Mouse (Mus musculus): ENCODE data around the gene Art3.
"Not testable (repeated sequence)": the region's sequence is repeated elsewhere in the genome, so short reads cannot be mapped to it uniquely, and the experiment has no call there.

Gene Art3

DNA sequence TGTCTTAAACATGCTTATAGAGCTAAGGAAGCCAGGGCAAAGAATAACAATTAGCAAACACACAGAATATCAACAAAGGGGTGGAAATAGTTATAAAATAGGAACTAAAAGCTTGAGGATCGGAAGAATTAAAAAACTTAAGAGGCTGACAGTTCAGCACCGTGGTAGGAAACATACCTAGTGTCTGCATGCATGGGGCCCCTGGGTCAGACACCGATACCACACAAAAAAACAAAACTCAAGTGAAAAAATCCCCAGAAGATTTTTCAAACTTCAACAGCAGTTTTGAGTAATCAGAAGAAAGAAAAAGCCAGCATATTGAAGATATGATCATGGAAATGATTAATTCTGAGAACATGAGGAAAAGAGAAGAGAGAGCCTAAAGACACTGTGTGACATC is 5.1 kb downstream of the Art3 start:
- in situ Hi-C loops (cut with MboI, MseI): no loop called here

DNA sequence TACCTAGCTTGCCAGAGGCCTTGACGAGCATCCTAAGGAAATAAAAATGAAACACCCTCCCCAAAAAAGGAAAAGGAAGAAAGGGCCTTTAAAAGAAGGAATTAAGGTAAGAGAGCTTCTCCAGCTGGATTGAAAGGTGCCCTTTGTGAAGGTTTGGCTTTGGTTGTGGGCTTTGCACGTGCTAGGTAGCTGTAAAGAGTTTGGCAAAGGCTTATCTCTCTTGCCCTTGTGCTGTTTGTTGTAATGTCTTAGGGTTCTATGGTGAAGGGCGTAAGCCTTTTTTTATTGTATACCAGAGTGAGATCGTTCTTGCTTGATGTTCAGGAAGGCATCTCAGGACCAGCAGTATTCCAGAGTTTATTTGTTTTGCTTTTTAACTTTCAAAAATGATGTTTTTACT is 9.0 kb downstream of the Art3 start:
- in situ Hi-C loops (cut with MboI, MseI): no loop called here

DNA sequence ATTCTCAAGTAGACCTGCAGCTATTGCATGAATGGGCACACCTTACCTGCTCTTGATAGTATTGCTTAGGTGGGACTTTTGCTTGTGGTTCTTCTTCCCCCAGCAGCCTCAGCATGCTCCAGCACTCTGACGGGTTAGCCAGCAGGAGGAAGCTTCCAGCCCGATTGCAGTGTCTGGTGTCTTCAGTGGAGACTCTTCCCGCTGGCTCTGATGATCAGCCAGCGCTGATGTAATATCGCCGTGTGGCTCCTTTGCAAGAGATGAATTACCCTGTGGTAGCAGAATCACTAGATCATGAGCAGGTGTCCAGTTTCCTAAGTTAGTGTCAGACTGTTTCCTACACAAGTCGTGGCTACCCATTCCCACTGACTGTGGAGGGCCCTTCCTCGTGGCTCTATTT is 13.4 kb downstream of the Art3 start:
- in situ Hi-C loops (cut with MboI, MseI): no loop called here

DNA sequence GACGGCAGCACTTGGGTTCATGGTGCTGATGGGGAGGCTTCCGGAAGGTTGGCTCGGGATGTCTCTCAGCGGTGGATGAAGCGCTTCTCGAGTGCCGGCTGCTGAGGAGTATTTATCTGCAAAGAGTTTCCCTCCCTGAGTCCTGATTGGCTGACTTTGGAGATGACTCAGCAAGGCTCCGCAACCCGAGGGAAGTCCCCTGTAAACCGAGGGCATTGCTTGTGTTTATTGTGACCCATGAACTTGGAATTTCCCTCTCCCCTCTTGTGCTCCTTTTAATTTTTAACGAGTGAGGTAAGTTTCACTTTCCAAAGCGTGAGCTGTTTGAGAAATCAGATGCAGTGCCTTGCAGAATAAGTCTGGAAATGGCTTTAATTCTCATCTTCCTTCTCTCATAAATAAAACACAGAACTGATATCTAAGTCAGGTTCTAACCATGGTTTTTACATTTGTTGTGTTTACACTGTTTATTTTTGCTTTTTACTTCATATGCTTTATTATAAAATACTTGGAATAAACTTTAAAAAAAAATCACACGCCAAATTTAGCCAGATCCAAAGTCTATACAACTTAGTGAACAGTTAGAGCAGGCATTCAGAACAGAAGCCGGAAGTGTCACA is 17.3 kb downstream of the Art3 start, which contains the start of gene Cxcl10:
Cxcl10 (minus strand) TSS at position 96 of the 620 bp plus-strand sequence.
- in situ Hi-C loops (cut with MboI, MseI): no loop called here

DNA sequence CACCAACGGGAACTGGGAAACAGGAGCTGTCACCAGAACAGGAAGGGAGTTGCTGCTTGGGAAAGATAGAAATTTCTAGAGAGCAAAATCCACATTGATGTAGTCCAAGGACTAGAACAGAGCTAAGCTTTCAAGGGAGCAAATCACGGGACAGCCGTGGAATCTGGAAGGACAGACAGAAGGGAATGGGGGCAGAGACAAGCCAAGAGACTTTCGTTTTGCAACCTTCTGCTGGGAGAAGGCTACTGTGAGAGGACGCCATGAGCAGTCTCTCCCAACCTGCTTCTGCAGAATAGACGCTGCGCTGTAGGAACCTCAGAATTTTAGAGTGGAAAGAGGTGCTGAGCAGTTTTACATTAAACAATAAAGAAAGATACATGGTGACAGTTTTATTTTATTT is 18.1 kb downstream of the Art3 start:
- in situ Hi-C loops (cut with MboI, MseI): no loop called here

DNA sequence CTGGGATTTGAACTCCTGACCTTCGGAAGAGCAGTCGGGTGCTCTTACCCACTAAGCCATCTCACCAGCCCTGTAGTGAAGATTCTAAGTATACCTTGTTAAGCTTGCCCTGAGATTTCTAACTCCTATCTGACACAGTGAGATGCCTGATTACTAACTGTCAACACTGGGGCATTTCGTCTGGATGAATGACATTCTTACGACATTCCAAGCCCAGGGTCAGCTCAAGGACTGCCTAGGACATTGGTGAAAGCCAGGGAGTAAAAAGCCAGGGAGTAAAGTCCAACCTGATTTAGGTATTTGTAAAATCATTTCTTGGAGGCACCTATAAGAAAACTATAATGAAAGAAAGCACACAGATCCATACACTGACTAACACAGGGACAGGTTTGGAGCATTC is 21.1 kb downstream of the Art3 start:
- in situ Hi-C loops (cut with MboI, MseI): not testable (repeated sequence)

DNA sequence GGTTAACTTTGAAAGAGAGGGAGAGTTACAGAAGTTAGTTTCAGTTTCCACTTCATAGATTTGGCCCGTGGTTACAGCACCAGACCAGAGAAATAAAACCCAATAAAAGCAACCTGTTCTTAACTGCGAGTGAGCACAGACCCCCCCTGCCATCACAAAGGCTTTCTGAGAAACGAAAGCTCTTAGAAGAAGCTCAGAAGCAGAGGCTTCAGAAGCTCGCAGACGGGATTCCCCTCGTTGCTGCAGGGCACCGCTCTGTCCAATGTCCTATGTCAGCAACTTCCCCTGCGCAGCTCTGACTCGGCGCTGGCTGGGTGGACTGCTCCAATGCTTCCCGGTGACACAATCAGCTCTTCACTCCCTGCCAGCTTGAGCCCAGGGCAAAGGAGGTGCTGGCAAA is 21.9 kb downstream of the Art3 start:
- in situ Hi-C loops (cut with MboI, MseI): no loop called here

DNA sequence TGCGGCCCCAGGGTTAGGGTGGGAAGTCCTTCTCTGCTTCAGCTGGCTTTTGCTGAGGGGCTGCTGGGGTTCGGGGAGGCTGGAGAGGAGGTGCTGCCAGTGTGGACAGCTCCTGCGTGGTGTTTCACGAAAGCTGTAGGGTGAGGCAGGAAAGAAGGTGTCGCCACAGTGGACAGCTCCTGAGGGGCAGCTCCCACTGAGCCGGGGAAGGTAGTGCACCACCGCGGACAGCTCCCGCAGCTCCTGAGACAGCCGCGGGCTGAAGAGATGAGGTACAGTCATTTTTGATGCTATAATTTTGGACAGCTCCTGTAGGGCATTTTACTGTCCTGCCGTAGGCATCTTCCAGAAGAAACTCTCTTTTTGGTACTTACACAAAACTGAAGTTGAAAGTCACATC is 26.4 kb downstream of the Art3 start:
- in situ Hi-C loops (cut with MboI, MseI): no loop called here

DNA sequence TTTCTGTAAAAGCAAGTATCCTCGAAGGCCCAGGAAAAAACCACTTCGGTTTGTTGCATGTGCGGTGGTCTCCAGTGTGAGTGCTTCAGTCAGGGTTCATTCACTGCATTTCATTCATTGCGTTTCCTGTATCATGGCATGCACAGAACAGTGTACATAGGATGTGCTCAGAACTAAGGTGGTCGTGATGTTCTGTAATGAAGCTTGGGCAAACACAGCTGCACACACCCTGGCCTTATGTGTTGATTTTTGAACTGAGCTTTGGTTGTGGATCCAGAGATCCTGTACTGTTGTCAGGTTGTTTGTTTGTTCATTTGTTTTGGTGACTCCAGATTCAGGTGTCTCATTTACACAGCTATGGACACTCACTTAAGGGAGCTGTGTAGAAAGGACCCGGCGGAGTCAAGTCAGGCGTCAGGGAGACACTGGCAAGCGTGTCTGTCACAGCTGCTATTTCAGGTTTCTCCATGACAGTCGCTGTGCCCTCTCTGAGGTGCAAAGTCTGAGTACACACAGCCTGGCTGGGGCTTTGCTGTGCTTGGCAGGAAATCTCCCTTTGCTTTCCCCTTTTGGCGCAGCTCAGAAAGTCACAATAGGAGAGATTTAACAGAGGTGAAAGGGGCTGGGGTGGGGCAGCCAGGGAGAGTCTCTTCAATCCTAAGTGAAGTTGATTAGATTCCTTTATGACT is 27.3 kb downstream of the Art3 start:
- in situ Hi-C loops (cut with MboI, MseI): no loop called here

DNA sequence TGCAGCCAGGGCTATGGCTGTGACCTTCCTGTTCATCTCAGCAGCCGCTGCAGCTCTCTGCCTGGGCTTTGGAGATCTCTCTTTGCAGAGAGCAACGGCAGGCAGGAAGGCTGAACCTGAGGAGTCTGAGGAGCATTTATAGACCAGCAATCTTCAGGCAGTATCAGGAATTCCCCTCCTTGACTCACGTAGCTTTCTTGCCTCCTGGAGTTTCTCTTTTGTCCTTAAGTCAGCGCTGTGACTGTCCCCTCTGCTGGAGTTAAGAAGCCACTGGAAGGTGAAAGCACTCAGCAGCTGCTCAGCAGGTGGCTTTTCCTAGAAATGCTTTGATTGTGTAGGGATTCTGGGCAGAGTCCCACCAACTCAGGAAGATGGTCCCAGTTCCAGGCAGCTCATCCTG is 31.6 kb downstream of the Art3 start:
- in situ Hi-C loops (cut with MboI, MseI): no loop called here

DNA sequence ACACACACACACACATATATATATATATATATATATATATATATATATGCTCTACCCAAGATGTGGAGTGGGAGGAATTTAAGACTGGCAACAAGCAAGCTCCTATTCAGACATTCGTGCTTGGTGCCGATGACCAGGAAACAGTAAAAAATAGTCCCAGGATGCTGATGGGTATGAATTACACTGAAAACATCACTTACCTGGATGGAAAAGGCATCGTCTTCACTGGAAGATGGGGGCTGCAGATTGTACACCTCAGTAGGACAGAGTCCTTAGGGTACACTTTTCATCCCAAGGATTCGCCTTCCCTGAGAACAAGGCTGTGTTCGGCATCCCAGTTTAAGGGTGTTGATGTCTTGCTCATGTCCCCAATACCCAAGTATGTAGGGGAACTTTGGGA is 32.4 kb downstream of the Art3 start:
- in situ Hi-C loops (cut with MboI, MseI): no loop called here

DNA sequence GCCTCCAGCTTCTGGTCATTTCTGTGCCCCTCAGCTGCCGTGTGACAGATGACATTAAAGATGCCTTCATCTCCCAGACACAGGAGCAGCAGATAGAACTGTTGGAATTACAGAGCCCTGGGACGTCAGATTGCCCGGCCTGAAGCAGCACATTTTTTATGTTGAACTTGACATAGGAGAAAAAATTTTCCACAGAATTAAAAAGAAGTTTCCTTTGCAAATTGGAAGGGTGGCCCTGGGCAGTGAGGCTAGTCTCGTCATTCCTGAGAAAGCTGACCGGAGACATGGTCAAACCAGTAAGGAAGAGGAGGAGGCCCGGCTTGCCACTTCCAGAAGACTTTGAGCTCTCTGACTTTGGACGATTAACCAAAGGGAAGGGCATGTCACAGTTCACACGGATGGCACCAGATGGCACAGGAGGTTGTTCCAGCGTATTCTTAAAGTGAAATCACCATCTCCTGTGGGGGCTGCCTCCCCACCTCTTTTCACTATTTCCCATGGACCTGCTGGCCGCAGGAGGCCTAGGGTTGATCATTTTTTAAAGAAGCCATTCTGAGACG is 33.6 kb downstream of the Art3 start:
- in situ Hi-C loops (cut with MboI, MseI): no loop called here

DNA sequence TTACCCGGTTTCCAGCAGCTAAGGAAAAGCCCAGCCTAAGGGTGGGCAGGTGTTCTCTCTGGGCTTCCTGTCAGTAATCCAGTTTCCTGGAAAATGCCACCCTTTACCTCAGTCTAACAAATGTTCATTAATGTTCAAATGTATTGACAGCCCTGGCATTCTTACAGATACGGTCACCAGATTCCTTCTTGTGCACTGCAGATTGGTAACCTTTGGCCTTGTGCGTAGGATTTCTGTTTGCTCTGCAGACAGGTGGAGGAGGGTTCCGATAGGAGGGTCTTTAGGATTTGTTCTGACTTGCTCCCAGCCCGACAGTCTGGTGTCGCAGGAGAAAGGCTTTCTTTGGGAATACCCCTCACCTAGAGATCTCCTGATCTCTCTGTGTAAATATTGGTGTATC is 34.9 kb downstream of the Art3 start:
- in situ Hi-C loops (cut with MboI, MseI): no loop called here

DNA sequence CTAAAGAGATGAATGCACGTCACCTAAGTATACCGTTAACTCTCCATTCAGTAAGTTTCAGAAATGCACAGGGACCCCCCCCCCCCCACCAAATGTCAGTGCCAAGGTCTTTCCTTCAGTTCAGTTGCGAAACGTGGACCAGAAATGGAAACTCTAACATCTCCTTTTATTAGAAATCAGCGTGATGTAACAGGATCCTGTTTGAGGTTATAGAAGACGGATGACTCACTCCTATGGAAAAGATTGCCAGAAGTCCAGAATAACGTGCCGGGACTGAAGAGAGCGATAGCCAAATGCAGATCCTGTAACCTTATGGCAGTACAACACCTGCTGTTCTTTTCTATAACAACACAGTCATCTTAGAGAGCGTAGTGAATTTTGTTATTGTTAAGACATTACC is 36.8 kb downstream of the Art3 start:
- in situ Hi-C loops (cut with MboI, MseI): no loop called here

DNA sequence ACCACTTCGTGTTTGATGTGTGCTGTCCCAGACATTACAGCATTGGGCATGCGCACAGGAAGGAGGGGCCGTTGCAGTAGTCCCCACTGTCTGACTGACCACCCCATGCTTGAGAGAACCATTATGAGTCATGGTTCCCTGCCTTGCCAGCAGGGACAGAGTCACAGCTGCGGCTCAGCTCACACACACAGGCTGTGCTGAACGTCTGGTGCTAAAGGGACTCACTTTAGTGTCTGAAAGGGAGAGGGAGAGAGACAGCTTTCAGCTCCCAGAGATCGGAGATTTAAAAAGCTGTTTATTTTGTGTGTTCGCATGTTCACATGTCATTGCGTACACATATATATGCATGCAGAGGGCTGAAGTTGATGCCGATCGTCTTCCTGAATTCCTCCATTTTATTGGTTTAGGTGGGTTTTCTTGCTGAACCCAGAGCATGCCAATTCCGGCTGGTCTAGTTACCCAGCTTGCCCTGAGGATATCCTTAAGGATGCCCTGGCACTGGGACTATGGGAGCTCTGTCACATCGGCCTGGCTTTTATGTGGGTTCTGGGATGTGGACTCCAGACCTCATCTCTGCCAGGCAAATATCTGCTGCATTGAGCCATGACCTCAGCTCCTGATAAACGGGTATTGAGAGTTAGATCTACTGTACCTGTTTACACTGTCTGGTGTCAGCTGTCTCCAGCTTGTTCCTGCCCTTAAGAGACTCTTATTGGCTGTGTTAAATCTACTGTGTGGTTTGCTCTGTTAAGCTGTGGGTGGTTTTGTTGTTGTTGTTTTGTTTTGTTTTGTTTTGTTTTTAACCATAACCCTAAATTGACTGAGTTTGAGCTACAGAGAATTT is 37.7 kb downstream of the Art3 start:
- in situ Hi-C loops (cut with MboI, MseI): no loop called here

DNA sequence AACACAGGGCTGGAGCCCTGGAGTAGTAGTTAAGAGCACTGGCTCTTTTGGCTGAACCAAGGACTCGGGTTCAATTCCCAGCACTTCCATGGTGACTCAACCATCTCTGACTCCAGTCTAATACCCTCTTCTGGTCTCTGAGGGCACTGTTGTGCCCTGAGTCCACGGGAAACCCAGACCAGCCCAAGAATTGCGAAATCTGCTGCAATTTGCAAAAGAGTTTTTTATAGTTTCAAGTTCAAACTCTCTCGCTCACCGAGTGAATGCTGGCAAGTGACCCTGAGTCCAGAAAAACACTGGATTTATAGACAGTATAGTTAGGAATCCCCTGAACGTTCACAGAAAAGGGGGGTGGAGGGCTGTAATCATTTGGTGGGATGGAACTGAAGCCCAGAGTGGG is 38.8 kb downstream of the Art3 start:
- in situ Hi-C loops (cut with MboI, MseI): no loop called here

DNA sequence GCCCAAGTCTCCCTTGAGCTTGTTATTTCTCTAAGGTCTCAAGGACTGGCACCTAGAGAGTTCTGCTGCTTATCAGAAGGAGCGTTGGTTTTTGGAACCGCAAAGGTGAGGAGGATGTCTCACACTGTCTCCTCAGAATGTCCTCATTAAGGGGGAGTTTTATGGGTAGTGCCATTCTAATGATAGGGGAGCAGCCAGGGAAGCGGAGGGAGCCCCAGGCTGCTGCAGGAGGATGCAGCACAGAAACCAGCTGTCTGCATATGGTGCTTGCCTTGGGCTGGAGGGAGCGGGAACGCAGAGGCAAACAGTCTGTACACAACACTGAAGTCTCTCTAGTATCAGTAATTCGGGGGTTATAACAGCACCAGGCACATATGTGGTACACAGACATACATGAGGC is 39.3 kb downstream of the Art3 start:
- in situ Hi-C loops (cut with MboI, MseI): no loop called here

DNA sequence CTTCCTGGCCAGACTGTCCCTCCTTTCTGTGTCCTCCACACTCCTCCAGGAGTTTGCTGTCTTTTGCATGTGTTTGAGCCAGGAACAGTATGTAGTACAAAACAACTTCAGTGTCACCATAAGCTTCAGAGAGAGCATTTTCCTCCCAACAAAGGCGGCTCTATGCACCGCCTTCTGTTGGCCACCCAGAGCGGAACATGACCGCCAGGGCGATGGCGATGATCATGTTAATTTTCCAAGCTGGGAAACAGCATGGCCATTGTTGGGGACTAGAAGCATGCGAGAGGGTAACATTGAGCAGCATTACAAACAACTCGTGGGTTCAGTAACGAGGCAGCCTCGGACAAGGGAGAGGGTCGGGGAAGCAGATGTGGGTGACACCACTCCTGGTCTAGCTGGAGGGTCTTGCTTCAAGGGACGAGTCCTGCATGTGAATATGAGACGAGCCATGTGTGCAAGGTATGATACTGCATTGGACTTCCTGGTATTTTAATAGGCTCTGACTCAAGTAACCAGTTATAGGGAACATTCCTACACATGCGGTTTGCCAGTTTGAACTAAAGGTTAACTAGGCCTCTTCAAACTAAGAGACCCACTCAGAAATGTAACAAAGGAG is 39.8 kb downstream of the Art3 start:
- in situ Hi-C loops (cut with MboI, MseI): no loop called here

DNA sequence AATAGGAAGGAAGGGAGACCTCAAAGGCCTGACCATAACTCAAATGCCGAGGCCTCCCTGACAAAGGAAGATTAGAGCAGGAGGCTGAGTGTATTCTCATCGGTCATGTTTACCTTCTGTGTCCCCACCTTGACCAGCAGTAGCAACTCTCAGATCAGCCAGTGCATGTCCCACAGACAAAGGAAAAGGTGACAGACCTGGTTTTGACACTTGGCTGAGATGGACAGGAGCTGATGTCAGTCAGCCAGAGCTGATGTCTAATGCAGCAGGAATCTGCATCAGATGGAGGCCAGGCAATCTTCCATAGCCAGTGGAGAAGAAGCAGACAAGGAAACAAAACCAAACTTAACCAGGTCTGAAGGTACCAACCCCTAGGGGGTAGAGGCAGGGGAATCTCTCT is 41.0 kb downstream of the Art3 start:
- in situ Hi-C loops (cut with MboI, MseI): no loop called here

DNA sequence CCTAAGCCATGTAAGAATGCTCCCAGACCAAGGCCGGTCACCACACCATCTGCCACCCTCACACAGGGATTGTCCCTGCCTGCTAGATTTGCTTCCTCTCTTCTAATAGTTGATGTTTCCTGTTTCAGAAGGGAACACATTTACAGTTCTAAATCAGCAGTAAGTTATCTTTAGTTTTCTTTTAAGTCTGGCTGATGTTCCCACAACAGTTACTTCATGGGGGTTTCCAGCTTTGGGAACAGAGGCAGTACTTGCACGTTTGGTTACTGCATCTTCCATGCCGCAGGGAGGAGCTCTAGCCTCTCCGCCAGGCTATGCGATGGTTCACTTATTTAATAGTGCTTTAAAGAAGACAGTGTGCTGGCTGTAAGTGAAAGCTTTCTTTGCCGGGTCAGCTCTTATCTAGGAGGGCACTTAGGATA is 43.1 kb downstream of the Art3 start:
- in situ Hi-C loops (cut with MboI, MseI): loop anchor here (5.0 kb wide), 1 partner anchor 62 kb away; the partner anchor contains the start of gene Sdad1

DNA sequence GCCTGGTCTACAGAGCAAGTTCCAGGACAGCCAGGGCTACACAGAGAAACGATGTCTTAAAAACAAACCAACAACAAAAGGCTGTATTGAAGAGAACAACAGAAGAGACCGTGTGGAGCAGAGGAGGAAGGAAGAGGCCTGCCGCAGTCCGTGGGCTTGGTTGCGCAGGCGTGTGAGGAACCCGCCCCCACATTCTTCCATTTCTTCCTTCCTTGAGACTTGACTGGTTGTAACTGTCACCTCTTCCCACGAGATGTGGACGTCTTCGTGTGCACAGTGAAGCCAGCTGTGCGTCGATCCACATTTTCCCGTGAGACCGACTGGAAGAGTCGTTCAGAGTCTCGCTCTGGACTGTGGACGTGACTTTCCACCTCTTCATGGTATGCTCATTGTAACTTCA is 43.7 kb downstream of the Art3 start:
- in situ Hi-C loops (cut with MboI, MseI): loop anchor here (5.0 kb wide), 1 partner anchor 63 kb away; the partner anchor contains the start of gene Sdad1
